Mouse (Mus musculus) forebrain, embryonic 11.5 days (tissue): ENCODE measurements around the gene Ezr. TPM values are rescaled to one million over a fixed set of nuclear protein-coding genes. Genes with fewer than 3 reads are reported as not detected.

Experiments
- ATAC-seq: fragments of 200-750 bp; cut with Nextera tagmentation; replicated peaks from 2 replicates; pipeline ENCODE4 v1.8.0; 2017; ENCODE audit warnings: moderate TSS enrichment; ENCODE audit not compliant: low FRiP score
- DNase-seq: peaks from one replicate; pipeline ENCODE4 v3.0.0-alpha.2; 2017; ENCODE audit warnings: low spot score
- H3K27ac ChIP-seq: fragments of 300-500 bp; sonication (generic); 2 replicates; pipeline ENCODE4 v1.5.1; 2014; ENCODE audit warnings: low read depth, low read length
- H3K27me3 ChIP-seq: fragments of 300-500 bp; sonication (generic); 2 replicates; pipeline ENCODE4 v1.6.1; 2014; ENCODE audit warnings: mild to moderate bottlenecking, low read length, mixed read lengths; ENCODE audit not compliant: control insufficient read depth, insufficient read depth
- H3K36me3 ChIP-seq: fragments of 300-500 bp; sonication (generic); 2 replicates; pipeline ENCODE4 v1.6.1; 2014; ENCODE audit warnings: mild to moderate bottlenecking, low read length, moderate library complexity, mixed read lengths; ENCODE audit not compliant: control insufficient read depth, insufficient read depth
- H3K4me1 ChIP-seq: fragments of 300-500 bp; sonication (generic); replicated peaks from 2 replicates; pipeline ENCODE4 v1.6.1; 2014; ENCODE audit warnings: low read length, mixed read lengths; ENCODE audit not compliant: control insufficient read depth, insufficient read depth
- H3K4me2 ChIP-seq: fragments of 300-500 bp; sonication (generic); 2 replicates; pipeline ENCODE4 v1.6.1; 2014; ENCODE audit warnings: low read depth, mild to moderate bottlenecking, low read length, moderate library complexity, mixed read lengths; ENCODE audit not compliant: severe bottlenecking
- H3K4me3 ChIP-seq: fragments of 300-500 bp; sonication (generic); 2 replicates; pipeline ENCODE4 v1.5.1; 2014; ENCODE audit warnings: low read depth, low read length
- H3K9ac ChIP-seq: fragments of 300-500 bp; sonication (generic); 2 replicates; pipeline ENCODE4 v1.6.1; 2014; ENCODE audit warnings: low read length
- H3K9me3 ChIP-seq: fragments of 300-500 bp; sonication (generic); 2 replicates; pipeline ENCODE4 v1.6.1; 2016; ENCODE audit warnings: low read length, mixed read lengths; ENCODE audit not compliant: control insufficient read depth
- WGBS: fragments of 180-500 bp; shearing (Covaris S2); extraction: QIAGEN DNeasy Blood & Tissue Kit; methylation state at CpG from one replicate; pipeline ENCODE4 v1.1.7; 2014; 5-methylcytosine and 5-hydroxymethylcytosine counted together
- polyA plus RNA-seq: library from polyadenylated mRNA; unstranded; fragments of >200 nt; fragmentation: Nextera tagmentation; extraction: Ambion mirVana; gene quantifications from 2 replicates; pipeline ENCODE4 v1.2.1, GENCODE M21; 2014

The Ezr gene
- polyA plus RNA-seq, 1 experiment from 2014 or later = 122 TPM

- DNase-seq = no peak
- Histone ChIP-seq H3K9me3 (no peaks in the 10 kb centered on the region), H3K9ac (no peak overlapping the region), H3K4me1 (peaks cover 8% of the 10 kb centered on the region; the same call in 1 of the 2 replicates), H3K27ac (no peak overlapping the region), H3K36me3 (no peaks in the 10 kb centered on the region), H3K27me3 (no peaks in the 10 kb centered on the region), H3K4me3 (no peak overlapping the region), H3K4me2 (no peak overlapping the region)
- ATAC-seq = no peak
- WGBS = 91% methylated on average over 5 of the region's 5 CpGs
These were observed 14.2 kb downstream of the Ezr start for GRCm38 (mm10) chr17:6768301-6768788.

GRCm38 (mm10) chr17:6767771-6768170 lies 14.8 kb downstream of the Ezr start:
- Histone ChIP-seq H3K9ac (no peak overlapping the region), H3K27me3 (no peaks in the 10 kb centered on the region), H3K4me3 (no peak overlapping the region), H3K36me3 (no peaks in the 10 kb centered on the region), H3K4me1 (peaks cover 8% of the 10 kb centered on the region; the same call in 1 of the 2 replicates), H3K9me3 (no peaks in the 10 kb centered on the region), H3K27ac (no peak overlapping the region), H3K4me2 (no peak overlapping the region)
- DNase-seq = no peak
- 76% methylated on average over 5 of the region's 5 CpGs for WGBS
- no peak for ATAC-seq

DNA sequence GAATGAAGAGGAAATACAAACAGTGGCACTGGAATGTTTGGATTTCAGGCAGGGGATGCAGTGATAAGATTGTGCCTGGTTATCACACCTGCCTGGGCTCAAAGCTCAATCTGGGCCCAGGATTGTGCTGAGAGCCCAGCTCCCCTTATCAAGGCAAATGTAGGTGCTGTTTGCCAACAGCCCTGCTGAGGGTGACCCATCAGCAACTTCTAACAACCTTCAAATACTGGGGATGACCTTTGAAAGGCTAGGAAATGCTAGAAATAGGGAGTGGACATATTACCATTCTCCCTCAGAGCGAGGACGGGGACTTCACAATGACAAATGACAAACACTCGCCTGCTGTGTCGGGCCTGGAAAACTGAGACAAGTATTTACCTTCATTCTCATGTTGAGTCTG lies 15.8 kb downstream of the Ezr start:
- H3K4me2 ChIP-seq = no peak overlapping the region
- H3K27me3 ChIP-seq = no peaks in the 10 kb centered on the region
- DNase-seq = no peak
- no peak overlapping the region for H3K9ac ChIP-seq
- WGBS = 91% methylated on average over 4 of the region's 4 CpGs
- no peaks in the 10 kb centered on the region for H3K36me3 ChIP-seq
- no peak overlapping the region for H3K27ac ChIP-seq
- no peak overlapping the region for H3K4me3 ChIP-seq
- H3K9me3 ChIP-seq = no peaks in the 10 kb centered on the region
- ATAC-seq = no peak
- peaks cover 8% of the 10 kb centered on the region; the same call in 1 of the 2 replicates for H3K4me1 ChIP-seq

- no peak for ATAC-seq
- Histone ChIP-seq H3K4me2 (no peak overlapping the region), H3K4me1 (peaks cover 8% of the 10 kb centered on the region; the same call in 1 of the 2 replicates), H3K4me3 (no peak overlapping the region), H3K9ac (no peak overlapping the region), H3K27me3 (no peaks in the 10 kb centered on the region), H3K27ac (no peak overlapping the region), H3K36me3 (no peaks in the 10 kb centered on the region), H3K9me3 (no peaks in the 10 kb centered on the region)
- 35% methylated on average over 2 of the region's 2 CpGs for WGBS
- DNase-seq = no peak
These were observed 16.7 kb downstream of the Ezr start for GRCm38 (mm10) chr17:6765886-6766285.

GRCm38 (mm10) chr17:6764730-6765129 lies 17.9 kb downstream of the Ezr start:
- H3K4me3 ChIP-seq = no peak overlapping the region
- no peak for DNase-seq
- no peak overlapping the region for H3K27ac ChIP-seq
- WGBS = 82% methylated on average over 4 of the region's 4 CpGs
- H3K9ac ChIP-seq = no peak overlapping the region
- no peaks in the 10 kb centered on the region for H3K27me3 ChIP-seq
- no peaks in the 10 kb centered on the region for H3K36me3 ChIP-seq
- no peak overlapping the region for H3K4me2 ChIP-seq
- no peaks in the 10 kb centered on the region for H3K9me3 ChIP-seq
- ATAC-seq = no peak
- peaks cover 9% of the 10 kb centered on the region; the same call in 1 of the 2 replicates for H3K4me1 ChIP-seq

DNA sequence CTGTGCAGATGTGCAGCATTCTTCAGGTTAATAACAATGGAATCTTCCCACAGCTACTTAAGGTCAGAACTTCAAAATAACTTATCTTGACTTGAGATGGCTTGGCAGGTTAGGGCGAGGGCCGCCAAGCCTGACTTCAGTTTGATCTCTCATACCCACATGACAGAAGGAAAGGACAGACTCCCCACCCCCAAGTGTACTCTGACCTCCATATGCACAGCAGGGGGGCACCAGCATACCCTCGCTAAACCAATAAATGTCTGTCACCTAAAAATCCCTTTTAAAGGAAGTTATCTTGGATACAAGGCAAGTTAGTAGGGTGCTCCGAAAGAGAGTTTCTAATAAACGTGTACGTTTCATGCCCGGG lies 18.4 kb downstream of the Ezr start:
- Histone ChIP-seq H3K9me3 (no peaks in the 10 kb centered on the region), H3K4me3 (no peak overlapping the region), H3K4me1 (peaks cover 10% of the 10 kb centered on the region; the same call in 1 of the 2 replicates), H3K36me3 (no peaks in the 10 kb centered on the region), H3K4me2 (no peak overlapping the region), H3K9ac (no peak overlapping the region), H3K27ac (no peak overlapping the region), H3K27me3 (no peaks in the 10 kb centered on the region)
- no peak for DNase-seq
- WGBS = 67% methylated on average over 7 of the region's 7 CpGs
- no peak for ATAC-seq

GRCm38 (mm10) chr17:6763513-6764226 lies 18.9 kb downstream of the Ezr start:
- no peak overlapping the region for H3K9ac ChIP-seq
- H3K4me1 ChIP-seq = peaks cover 10% of the 10 kb centered on the region; the same call in 1 of the 2 replicates
- H3K27me3 ChIP-seq = no peaks in the 10 kb centered on the region
- no peaks in the 10 kb centered on the region for H3K9me3 ChIP-seq
- no peak overlapping the region for H3K4me2 ChIP-seq
- 0 out of 2 replicates have a peak, but pooled peaks have one; percentile 48 for ATAC-seq
- peak overlapping the region; percentile 48; the same call in 1 of the 2 replicates for H3K27ac ChIP-seq
- DNase-seq = no peak
- no peak overlapping the region for H3K4me3 ChIP-seq
- 26% methylated on average over 7 of the region's 7 CpGs for WGBS
- no peaks in the 10 kb centered on the region for H3K36me3 ChIP-seq

DNA sequence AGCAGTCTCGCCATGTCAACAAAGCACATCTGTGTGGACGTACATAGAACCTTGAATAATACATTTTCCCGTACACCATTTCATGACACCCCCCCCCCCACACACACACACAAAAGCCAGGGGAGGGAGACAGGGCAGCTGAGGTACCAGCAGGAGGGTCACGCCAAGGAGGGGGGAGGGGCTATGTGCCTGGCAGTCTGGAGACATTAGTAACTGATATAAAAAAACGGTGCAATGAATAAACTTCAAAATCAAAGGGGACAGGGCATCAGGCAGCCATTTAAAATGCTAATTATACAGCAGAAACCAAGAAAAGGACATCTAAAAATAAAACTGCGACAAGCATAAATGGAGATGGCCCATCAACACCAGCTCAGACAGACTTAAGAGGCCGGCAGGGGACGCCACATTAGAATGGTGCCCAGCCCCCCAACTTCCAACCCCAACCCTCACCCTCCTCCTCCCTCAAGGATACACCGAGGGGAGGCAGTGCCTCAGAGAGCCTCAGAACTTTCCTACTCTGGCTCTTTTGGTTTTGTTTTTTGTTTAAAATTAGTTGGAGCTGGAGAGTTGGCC lies 22.8 kb downstream of the Ezr start:
- 43% methylated on average over 9 of the region's 9 CpGs for WGBS
- ATAC-seq (no peak), DNase-seq (no peak)
- Histone ChIP-seq H3K4me1 (peaks cover 1% of the 10 kb centered on the region; the same call in 1 of the 2 replicates), H3K4me2 (no peak overlapping the region), H3K36me3 (no peaks in the 10 kb centered on the region), H3K4me3 (no peak overlapping the region), H3K9me3 (no peaks in the 10 kb centered on the region), H3K27ac (no peak overlapping the region), H3K27me3 (no peaks in the 10 kb centered on the region), H3K9ac (no peak overlapping the region)
